ENCODE assay signal across 18 mouse cellular contexts in the genomic region with DNA sequence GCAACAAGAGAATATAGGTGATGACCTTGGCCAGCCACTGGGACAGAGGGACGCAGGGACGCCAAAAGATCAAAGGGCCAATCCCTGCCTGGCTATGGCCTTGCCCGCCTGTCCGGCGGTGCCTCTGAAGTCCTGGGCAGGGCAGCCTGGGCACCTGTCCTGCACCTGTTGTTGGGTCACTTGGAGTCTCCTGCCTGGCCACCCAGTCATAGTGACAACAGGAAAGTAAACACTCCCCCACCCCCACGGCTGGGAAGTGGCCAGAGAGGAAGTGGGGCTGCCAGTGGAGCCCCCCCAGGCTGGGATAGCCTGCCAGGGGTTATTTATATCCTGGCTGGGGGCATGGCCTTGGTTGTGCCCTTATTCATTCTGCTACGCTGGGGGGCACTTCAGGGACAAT. TPM values are rescaled to one million over a fixed set of nuclear protein-coding genes. Genes with fewer than 3 reads are reported as not detected.
DNase-seq lines count a peak whose midpoint lies in the region; ATAC-seq and TF ChIP-seq lines count a peak whose summit lies in the region.
"Had no signal": no experiment of that assay in that cellular context is flagged by ENCODE, and none has a peak within 500 bp of the region (broad histone marks: within the 10 kb centered on the region; RNA-seq: fewer than 3 reads in every experiment).

No protein-coding gene starts in this region.

- no peak overlapping the region for H3ac ChIP-seq in myocyte (ENCODE audit: control insufficient read depth, insufficient read length)

- no peaks in the 10 kb centered on the region for H3K79me2 ChIP-seq in myocyte (ENCODE audit: control insufficient read depth, insufficient read depth)

- peaks cover 70% of the 10 kb centered on the region for H3K4me1 ChIP-seq in midbrain, embryonic 10.5 days
- H3K4me1 ChIP-seq in midbrain, embryonic 11.5 days (ENCODE audit: control insufficient read depth, insufficient read depth, low read length) = peaks cover 54% of the 10 kb centered on the region
- peaks cover 7% of the 10 kb centered on the region; the same call in 1 of the 2 replicates for H3K4me1 ChIP-seq in intestine, postnatal 0 days (replicated peaks; ENCODE audit: control insufficient read depth, insufficient read depth, low read length)

- no peaks in the 10 kb centered on the region for H3K9me3 ChIP-seq in midbrain, embryonic 10.5 days (replicated peaks)
- H3K9me3 ChIP-seq in midbrain, embryonic 11.5 days (ENCODE audit: control insufficient read depth, low read length) = no peaks in the 10 kb centered on the region
- no peaks in the 10 kb centered on the region for H3K9me3 ChIP-seq in intestine, postnatal 0 days (ENCODE audit: control insufficient read depth)
- H3K9me3 ChIP-seq: embryonic facial prominence, embryonic 12.5 days; limb, embryonic 13.5 days; midbrain, embryonic 15.5 days; neural tube, embryonic 12.5 days had no signal

- ATAC-seq in midbrain, embryonic 11.5 days (ENCODE audit: low FRiP score) = no peak
- ATAC-seq in intestine, postnatal 0 days = no peak
- ATAC-seq: midbrain, embryonic 15.5 days; Patski had no signal

- peak overlapping the region; percentile 9; the same call in 1 of the 2 replicates for H3K4me3 ChIP-seq in midbrain, embryonic 10.5 days
- H3K4me3 ChIP-seq in midbrain, embryonic 11.5 days (ENCODE audit: low read depth, low read length) = no peak overlapping the region
- H3K4me3 ChIP-seq in myocyte = no peak overlapping the region
- H3K4me3 ChIP-seq in intestine, postnatal 0 days (ENCODE audit: low read depth, low read length) = no peak overlapping the region
- H3K4me3 ChIP-seq: embryonic facial prominence, embryonic 12.5 days; left cerebral cortex, adult 2 months; limb, embryonic 13.5 days; midbrain, embryonic 15.5 days; neural tube, embryonic 12.5 days had no signal

- TF ChIP-seq CTCF in intestine, postnatal 0 days (IDR thresholded peaks at IDR 0.05; ENCODE audit: low read depth) = no peak

- 72% methylated on average over 7 of the region's 7 CpGs for WGBS in midbrain, embryonic 10.5 days
- 64% methylated on average over 7 of the region's 7 CpGs for WGBS in midbrain, embryonic 11.5 days
- WGBS in intestine, postnatal 0 days = 67% methylated on average over 7 of the region's 7 CpGs

- H3K27ac ChIP-seq in midbrain, embryonic 10.5 days (replicated peaks) = peak overlapping the region; percentile 90
- no peak overlapping the region for H3K27ac ChIP-seq in midbrain, embryonic 11.5 days (ENCODE audit: low read depth, low read length)
- no peak overlapping the region for H3K27ac ChIP-seq in intestine, postnatal 0 days (ENCODE audit: low read depth, low read length)
- H3K27ac ChIP-seq: left cerebral cortex, adult 2 months; limb, embryonic 13.5 days; midbrain, embryonic 15.5 days; neural tube, embryonic 12.5 days had no signal

- peak; percentile 49 for DNase-seq in adrenal gland, postnatal 10 days
- no peak for DNase-seq in adrenal gland, adult 18-20 months (ENCODE audit: low spot score in 2 of 2)
- DNase-seq in heart, postnatal 4 days = peak; percentile 27
- DNase-seq in heart, adult 18-20 months = no peak
- no peak for DNase-seq in midbrain, embryonic 10.5 days (ENCODE audit: low spot score)
- DNase-seq in midbrain, embryonic 11.5 days (ENCODE audit: low spot score, missing footprints) = no peak
- DNase-seq: cerebellum, postnatal 25 days; heart, postnatal 14 days; spleen, adult 18-20 months had no signal

- TF ChIP-seq POLR2A in myocyte (IDR thresholded peaks at IDR 0.05; ENCODE audit: insufficient read length, low read depth) = no peak

- no peak overlapping the region for H3K4me2 ChIP-seq in midbrain, embryonic 11.5 days
- no peak overlapping the region for H3K4me2 ChIP-seq in myocyte (ENCODE audit: low read depth)
- H3K4me2 ChIP-seq in intestine, postnatal 0 days (replicated peaks; ENCODE audit: low read depth) = no peak overlapping the region
- H3K4me2 ChIP-seq: embryonic facial prominence, embryonic 12.5 days; limb, embryonic 13.5 days; midbrain, embryonic 15.5 days; neural tube, embryonic 12.5 days had no signal

- H3K36me3 ChIP-seq in midbrain, embryonic 10.5 days = peaks cover 65% of the 10 kb centered on the region
- H3K36me3 ChIP-seq in midbrain, embryonic 11.5 days (ENCODE audit: control insufficient read depth, insufficient read depth, low read length) = peaks cover 4% of the 10 kb centered on the region; the same call in 1 of the 2 replicates
- H3K36me3 ChIP-seq in myocyte (ENCODE audit: control insufficient read depth, insufficient read depth) = no peaks in the 10 kb centered on the region
- H3K36me3 ChIP-seq in intestine, postnatal 0 days (ENCODE audit: control insufficient read depth, insufficient read depth) = peaks cover 8% of the 10 kb centered on the region; the same call in 1 of the 2 replicates

- no peak overlapping the region for H3K9ac ChIP-seq in midbrain, embryonic 11.5 days (ENCODE audit: low read length)
- no peak overlapping the region for H3K9ac ChIP-seq in intestine, postnatal 0 days (ENCODE audit: low read depth, low read length)
- H3K9ac ChIP-seq: embryonic facial prominence, embryonic 12.5 days; limb, embryonic 13.5 days; midbrain, embryonic 15.5 days; neural tube, embryonic 12.5 days had no signal

- H3K27me3 ChIP-seq in midbrain, embryonic 10.5 days (ENCODE audit: low read depth, poor library complexity, severe bottlenecking) = 0 out of 2 replicates have a peak, but pooled peaks cover 10% of the 10 kb centered on the region
- no peaks in the 10 kb centered on the region for H3K27me3 ChIP-seq in midbrain, embryonic 11.5 days (ENCODE audit: control insufficient read depth, insufficient read depth, low read length)
- H3K27me3 ChIP-seq in myocyte (ENCODE audit: control insufficient read depth, insufficient read depth, insufficient read length) = peaks cover 25% of the 10 kb centered on the region
- H3K27me3 ChIP-seq in intestine, postnatal 0 days (replicated peaks; ENCODE audit: control insufficient read depth, insufficient read depth, low read length) = no peaks in the 10 kb centered on the region
- H3K27me3 ChIP-seq: embryonic facial prominence, embryonic 12.5 days; limb, embryonic 13.5 days; midbrain, embryonic 15.5 days; neural tube, embryonic 12.5 days; Patski had no signal

TF ChIP-seq in myocyte, 11 proteins besides CTCF, POLR2A, EP300 and RAD21 (continues in another document):
- TF ChIP-seq SRF (IDR thresholded peaks at IDR 0.05; ENCODE audit: control insufficient read depth, insufficient read length, low read depth) = no peak
- no peak for TF ChIP-seq USF1 (IDR thresholded peaks at IDR 0.05; ENCODE audit: low read depth)
- TF ChIP-seq POLR2AphosphoS2 (IDR thresholded peaks at IDR 0.05; ENCODE audit: insufficient read length, low read depth) = no peak
- TF ChIP-seq TCF3 (IDR thresholded peaks at IDR 0.05; ENCODE audit: insufficient read length, low read depth) = peak; percentile 51
- no peak for TF ChIP-seq MAX (IDR thresholded peaks at IDR 0.05; ENCODE audit: low read depth)
- no peak for TF ChIP-seq CEBPB (IDR thresholded peaks at IDR 0.05; ENCODE audit: insufficient read depth, poor library complexity, severe bottlenecking)
- peak; percentile 63 for TF ChIP-seq TCF12 (IDR thresholded peaks at IDR 0.05; ENCODE audit: insufficient read depth, poor library complexity, severe bottlenecking)
- no peak for TF ChIP-seq E2F4 (IDR thresholded peaks at IDR 0.05; ENCODE audit: insufficient read depth)
- TF ChIP-seq MYOG (IDR thresholded peaks at IDR 0.05; ENCODE audit: control insufficient read depth in 1 of 3, insufficient read depth in 1 of 3, insufficient read length in 2 of 3, low read depth in 2 of 3) = peak in 2 of 3 experiments; percentile 51 to 82
- no peak for TF ChIP-seq REST (IDR thresholded peaks at IDR 0.05; ENCODE audit: insufficient read depth, insufficient read length)

RNA-seq across cellular contexts. Expression of a gene that starts 15.1 kb away (rescaled TPM):
- total RNA-seq in adrenal gland, postnatal 10 days (2021) = under 1 TPM; 0.33 to 0.42 TPM
- under 1 TPM; 0.22 to 0.56 TPM for total RNA-seq in adrenal gland, adult 18-20 months (2021)
- total RNA-seq in heart, postnatal 4 days (2021) = not detected
- not detected for total RNA-seq in heart, adult 18-20 months (2021)
- polyA plus RNA-seq in midbrain, embryonic 10.5 days (2016; fragmentation: Nextera tagmentation; extraction: Ambion mirVana) = 3.2 and 3.6 TPM in 2 replicates
- 1.1 and 1.4 TPM in 2 replicates for polyA plus RNA-seq in midbrain, embryonic 11.5 days (2014; fragmentation: Nextera tagmentation; extraction: Ambion mirVana)
- polyA plus RNA-seq in myocyte (2012; fragmentation: generic; extraction: Trizol) = not detected
- 1.6 and 1.9 TPM in 2 replicates for polyA plus RNA-seq in intestine, postnatal 0 days (2015; fragmentation: Nextera tagmentation; extraction: Ambion mirVana)
- total RNA-seq: heart, postnatal 14 days; layer of hippocampus, adult 18-20 months had no signal

RNA-seq across cellular contexts. Expression of a gene that starts 15.6 kb away (rescaled TPM):
- 10 to 100 TPM; 20.2 to 24.8 TPM for total RNA-seq in adrenal gland, postnatal 10 days (2021)
- total RNA-seq in adrenal gland, adult 18-20 months (2021) = 10 to 100 TPM; 30.2 to 34.1 TPM
- 10 to 100 TPM; 18.7 to 20.9 TPM for total RNA-seq in heart, postnatal 4 days (2021)
- total RNA-seq in heart, adult 18-20 months (2021) = 10 to 100 TPM; 14.7 to 16.5 TPM
- polyA plus RNA-seq in midbrain, embryonic 10.5 days (2016; fragmentation: Nextera tagmentation; extraction: Ambion mirVana) = 14.9 and 17.2 TPM in 2 replicates
- polyA plus RNA-seq in midbrain, embryonic 11.5 days (2014; fragmentation: Nextera tagmentation; extraction: Ambion mirVana) = 9.6 and 11.9 TPM in 2 replicates
- 1.4 TPM for polyA plus RNA-seq in myocyte (2012; fragmentation: generic; extraction: Trizol)
- polyA plus RNA-seq in intestine, postnatal 0 days (2015; fragmentation: Nextera tagmentation; extraction: Ambion mirVana) = 3.9 and 4.4 TPM in 2 replicates

RNA-seq across cellular contexts. Expression of a gene that starts 25.3 kb away (rescaled TPM):
- total RNA-seq in adrenal gland, postnatal 10 days (2021) = 10 to 100 TPM; 42.0 to 95.1 TPM
- total RNA-seq in adrenal gland, adult 18-20 months (2021) = under 1 TPM; 0.33 to 0.64 TPM
- total RNA-seq in heart, postnatal 4 days (2021) = 1 to 10 TPM; 8.0 to 8.1 TPM
- 10 to 100 TPM; 48.3 to 61.0 TPM for total RNA-seq in heart, adult 18-20 months (2021)
- 9.3 and 11.6 TPM in 2 replicates for polyA plus RNA-seq in midbrain, embryonic 10.5 days (2016; fragmentation: Nextera tagmentation; extraction: Ambion mirVana)
- polyA plus RNA-seq in midbrain, embryonic 11.5 days (2014; fragmentation: Nextera tagmentation; extraction: Ambion mirVana) = 11.2 and 11.7 TPM in 2 replicates
- 0.06 TPM for polyA plus RNA-seq in myocyte (2012; fragmentation: generic; extraction: Trizol)
- polyA plus RNA-seq in intestine, postnatal 0 days (2015; fragmentation: Nextera tagmentation; extraction: Ambion mirVana) = 15.5 and 15.6 TPM in 2 replicates

RNA-seq across cellular contexts. Expression of a gene that starts 59.5 kb away (rescaled TPM):
- 100 to 1,000 TPM; 292 to 327 TPM for total RNA-seq in adrenal gland, postnatal 10 days (2021)
- 100 to 1,000 TPM; 238 to 263 TPM for total RNA-seq in adrenal gland, adult 18-20 months (2021)
- total RNA-seq in heart, postnatal 4 days (2021) = 100 to 1,000 TPM; 462 to 469 TPM
- 100 to 1,000 TPM; 241 to 253 TPM for total RNA-seq in heart, adult 18-20 months (2021)
- 629 and 656 TPM in 2 replicates for polyA plus RNA-seq in midbrain, embryonic 10.5 days (2016; fragmentation: Nextera tagmentation; extraction: Ambion mirVana)
- polyA plus RNA-seq in midbrain, embryonic 11.5 days (2014; fragmentation: Nextera tagmentation; extraction: Ambion mirVana) = 578 and 581 TPM in 2 replicates
- polyA plus RNA-seq in myocyte (2012; fragmentation: generic; extraction: Trizol) = 499 TPM
- 245 and 265 TPM in 2 replicates for polyA plus RNA-seq in intestine, postnatal 0 days (2015; fragmentation: Nextera tagmentation; extraction: Ambion mirVana)

Comparison
In these comparisons a context has a peak if more than half of its experiments do, and no peak if none do; other contexts are left out.
1. DNase-seq: peak in adrenal gland, postnatal 10 days (single experiment) and heart, postnatal 4 days (single experiment); none in adrenal gland, adult 18-20 months (0 of 2), heart, adult 18-20 months (0 of 2), midbrain, embryonic 10.5 days (single experiment) and midbrain, embryonic 11.5 days (single experiment).
2. RNA of a gene that starts 25.3 kb away (total RNA-seq): 42.0 to 95.1 TPM in adrenal gland, postnatal 10 days, 48.3 to 61.0 TPM in heart, adult 18-20 months and 8.0 to 8.1 TPM in heart, postnatal 4 days; 0.33 to 0.64 TPM in adrenal gland, adult 18-20 months; every median in the first group is over 4 times any median in the second.